31 mouse cellular contexts compared by ENCODE assay signal in genomic region chr8:77355344-77355743, GRCm38 (mm10).
A peak's percentile ranks its signal among the peaks of the same experiment; 100 is the strongest.
DNase-seq lines count a peak whose midpoint lies in the region; ATAC-seq and TF ChIP-seq lines count a peak whose summit lies in the region.
"Had no signal": no experiment of that assay in that cellular context is flagged by ENCODE, and none has a peak within 500 bp of the region (broad histone marks: within the 10 kb centered on the region; RNA-seq: fewer than 3 reads in every experiment).

No protein-coding gene starts in this region.

- no peak for DNase-seq in frontal cortex, postnatal 14 days (ENCODE audit: low spot score in 2 of 2)
- no peak for DNase-seq in midbrain, embryonic 10.5 days (ENCODE audit: low spot score)
- DNase-seq in midbrain, embryonic 14.5 days, result no peak
- DNase-seq in limb, embryonic 10.5 days (ENCODE audit: low spot score), result no peak
- DNase-seq in right cerebral cortex, adult 2 months (ENCODE audit: low spot score in 2 of 2), result no peak
- DNase-seq: adrenal gland, postnatal 10 days; adrenal gland, postnatal 36 days; B cell, adult 2 months; cerebellum, adult 11 months; cerebellum, adult 2 months; cerebellum, adult 9-11 months; cerebellum, postnatal 36 days; gastrocnemius, adult 2 months; gastrocnemius, postnatal 14 days; heart, adult 11 months; heart, postnatal 14 days; heart, postnatal 4 days had no signal

- H3K4me3 ChIP-seq in midbrain, embryonic 10.5 days, result no peak overlapping the region
- H3K4me3 ChIP-seq in midbrain, embryonic 14.5 days (replicated peaks; ENCODE audit: low read depth, low read length), result no peak overlapping the region
- H3K4me3 ChIP-seq in cortical plate, adult 2 months (ENCODE audit: insufficient read depth, low read length), result no peak overlapping the region
- H3K4me3 ChIP-seq in limb, embryonic 10.5 days, result no peak overlapping the region
- no peak overlapping the region for H3K4me3 ChIP-seq in intestine, postnatal 0 days (ENCODE audit: low read depth, low read length)
- H3K4me3 ChIP-seq: embryonic facial prominence, embryonic 13.5 days; forebrain, embryonic 10.5 days; forebrain, embryonic 13.5 days; gastrocnemius, adult 2 months; heart, embryonic 13.5 days had no signal

- ATAC-seq in frontal cortex, adult (ENCODE audit: low TSS enrichment), result peak; percentile 90
- no peak for ATAC-seq in midbrain, embryonic 14.5 days (ENCODE audit: low FRiP score, low TSS enrichment)
- ATAC-seq in intestine, postnatal 0 days, result no peak
- ATAC-seq: forebrain, embryonic 13.5 days; hindbrain, postnatal 0 days; inflammation-experienced regulatory T-cells, adult 6 months; intestine, embryonic 16.5 days; Patski had no signal

- no peaks in the 10 kb centered on the region for H3K9me3 ChIP-seq in midbrain, embryonic 10.5 days (replicated peaks)
- H3K9me3 ChIP-seq in midbrain, embryonic 14.5 days (ENCODE audit: control insufficient read depth, low read length), result no peaks in the 10 kb centered on the region
- H3K9me3 ChIP-seq in limb, embryonic 10.5 days (replicated peaks), result no peaks in the 10 kb centered on the region
- H3K9me3 ChIP-seq in intestine, postnatal 0 days (ENCODE audit: control insufficient read depth), result no peaks in the 10 kb centered on the region
- H3K9me3 ChIP-seq: embryonic facial prominence, embryonic 13.5 days; forebrain, embryonic 10.5 days; forebrain, embryonic 13.5 days; G1E; heart, embryonic 13.5 days had no signal

- no peaks in the 10 kb centered on the region for H3K4me1 ChIP-seq in midbrain, embryonic 10.5 days
- no peaks in the 10 kb centered on the region for H3K4me1 ChIP-seq in midbrain, embryonic 14.5 days (ENCODE audit: control insufficient read depth, insufficient read depth, low read length)
- peaks cover 2% of the 10 kb centered on the region; the same call in 1 of the 2 replicates for H3K4me1 ChIP-seq in cortical plate, adult 2 months (ENCODE audit: control insufficient read depth, insufficient read depth, low read length)
- H3K4me1 ChIP-seq in limb, embryonic 10.5 days, result peaks cover 21% of the 10 kb centered on the region
- H3K4me1 ChIP-seq in intestine, postnatal 0 days (replicated peaks; ENCODE audit: control insufficient read depth, insufficient read depth, low read length), result no peaks in the 10 kb centered on the region

- 0 out of 2 replicates have a peak, but pooled peaks have one; percentile 6 for TF ChIP-seq CTCF in cortical plate, adult 2 months (IDR thresholded peaks at IDR 0.05; ENCODE audit: extremely low read depth, insufficient read depth, low read length)
- TF ChIP-seq CTCF in intestine, postnatal 0 days (IDR thresholded peaks at IDR 0.05; ENCODE audit: low read depth), result no peak

- no peak overlapping the region for H3K9ac ChIP-seq in midbrain, embryonic 14.5 days (replicated peaks; ENCODE audit: low read length)
- H3K9ac ChIP-seq in intestine, postnatal 0 days (ENCODE audit: low read depth, low read length), result no peak overlapping the region
- H3K9ac ChIP-seq: embryonic facial prominence, embryonic 13.5 days; forebrain, embryonic 13.5 days; heart, embryonic 13.5 days; hindbrain, embryonic 14.5 days had no signal

- no peak for TF ChIP-seq POLR2A in cortical plate, adult 2 months (IDR thresholded peaks at IDR 0.05; ENCODE audit: extremely low read depth, insufficient read depth, low read length)

- no peak overlapping the region for H3K4me2 ChIP-seq in midbrain, embryonic 14.5 days (ENCODE audit: low read length)
- H3K4me2 ChIP-seq in intestine, postnatal 0 days (replicated peaks; ENCODE audit: low read depth), result no peak overlapping the region
- H3K4me2 ChIP-seq: embryonic facial prominence, embryonic 13.5 days; forebrain, embryonic 13.5 days; heart, embryonic 13.5 days; hindbrain, embryonic 14.5 days had no signal

- 0 out of 2 replicates have a peak overlapping the region, but pooled peaks have one; percentile 17 for H3K27ac ChIP-seq in midbrain, embryonic 10.5 days (replicated peaks)
- H3K27ac ChIP-seq in midbrain, embryonic 14.5 days (replicated peaks; ENCODE audit: low read depth, low read length), result no peak overlapping the region
- no peak overlapping the region for H3K27ac ChIP-seq in cortical plate, adult 2 months (ENCODE audit: insufficient read depth, low read length)
- H3K27ac ChIP-seq in limb, embryonic 10.5 days, result peak overlapping the region; percentile 75
- H3K27ac ChIP-seq in intestine, postnatal 0 days (ENCODE audit: low read depth, low read length), result no peak overlapping the region
- H3K27ac ChIP-seq: forebrain, embryonic 13.5 days; gastrocnemius, adult 2 months; heart, embryonic 13.5 days; hindbrain, embryonic 14.5 days; hindbrain, postnatal 0 days had no signal

- WGBS in midbrain, embryonic 10.5 days, result 92% methylated on average over 5 of the region's 5 CpGs
- 90% methylated on average over 5 of the region's 5 CpGs for WGBS in midbrain, embryonic 14.5 days
- 88% methylated on average over 5 of the region's 5 CpGs for WGBS in limb, embryonic 10.5 days
- 85% methylated on average over 5 of the region's 5 CpGs for WGBS in intestine, postnatal 0 days

- no peaks in the 10 kb centered on the region for H3K27me3 ChIP-seq in midbrain, embryonic 10.5 days (ENCODE audit: low read depth, poor library complexity, severe bottlenecking)
- no peaks in the 10 kb centered on the region for H3K27me3 ChIP-seq in midbrain, embryonic 14.5 days (ENCODE audit: control insufficient read depth, insufficient read depth, low read length)
- H3K27me3 ChIP-seq in limb, embryonic 10.5 days (ENCODE audit: low read depth, poor library complexity, severe bottlenecking), result no peaks in the 10 kb centered on the region
- no peaks in the 10 kb centered on the region for H3K27me3 ChIP-seq in intestine, postnatal 0 days (replicated peaks; ENCODE audit: control insufficient read depth, insufficient read depth, low read length)
- H3K27me3 ChIP-seq: CH12.LX; embryonic facial prominence, embryonic 13.5 days; forebrain, embryonic 13.5 days; heart, embryonic 13.5 days; Patski had no signal

- peaks cover 3% of the 10 kb centered on the region; the same call in 1 of the 2 replicates for H3K36me3 ChIP-seq in midbrain, embryonic 10.5 days
- no peaks in the 10 kb centered on the region for H3K36me3 ChIP-seq in midbrain, embryonic 14.5 days (ENCODE audit: control insufficient read depth, insufficient read depth, low read length)
- H3K36me3 ChIP-seq in limb, embryonic 10.5 days, result peaks cover 27% of the 10 kb centered on the region
- H3K36me3 ChIP-seq in intestine, postnatal 0 days (ENCODE audit: control insufficient read depth, insufficient read depth), result peaks cover 17% of the 10 kb centered on the region

Comparison
In these comparisons a context has a peak if more than half of its experiments do, and no peak if none do; other contexts are left out.
1. H3K27ac ChIP-seq: peak in midbrain, embryonic 10.5 days (single experiment) and limb, embryonic 10.5 days (single experiment); none in midbrain, embryonic 14.5 days (single experiment), cortical plate, adult 2 months (single experiment) and intestine, postnatal 0 days (single experiment).